Mouse (Mus musculus) forebrain, embryonic 13.5 days (tissue): ENCODE measurements around the gene Zfp568. TPM values are rescaled to one million over a fixed set of nuclear protein-coding genes. Genes with fewer than 3 reads are reported as not detected.

Experiments
- ATAC-seq: fragments of 200-750 bp; cut with Nextera tagmentation; 2 replicates; pipeline ENCODE4 v1.8.0; 2017
- H3K27ac ChIP-seq: fragments of 300-500 bp; sonication (generic); 2 replicates; pipeline ENCODE4 v1.5.1; 2015; ENCODE audit warnings: inconsistent platforms, mild to moderate bottlenecking, moderate library complexity
- H3K27me3 ChIP-seq: fragments of 300-500 bp; sonication (generic); 2 replicates; pipeline ENCODE4 v1.6.1; 2015; ENCODE audit warnings: mild to moderate bottlenecking, inconsistent platforms
- H3K36me3 ChIP-seq: fragments of 300-500 bp; sonication (generic); 2 replicates; pipeline ENCODE4 v1.6.1; 2015; ENCODE audit warnings: mild to moderate bottlenecking, inconsistent platforms; ENCODE audit not compliant: poor library complexity, severe bottlenecking
- H3K4me1 ChIP-seq: fragments of 300-500 bp; sonication (generic); 2 replicates; pipeline ENCODE4 v1.6.1; 2015; ENCODE audit warnings: inconsistent platforms
- H3K4me2 ChIP-seq: fragments of 300-500 bp; sonication (generic); 2 replicates; pipeline ENCODE4 v1.6.1; 2015; ENCODE audit warnings: inconsistent platforms, mild to moderate bottlenecking, moderate library complexity
- H3K4me3 ChIP-seq: fragments of 300-500 bp; sonication (generic); 2 replicates; pipeline ENCODE4 v1.5.1; 2015; ENCODE audit warnings: mild to moderate bottlenecking, inconsistent platforms
- H3K9ac ChIP-seq: fragments of 300-500 bp; sonication (generic); 2 replicates; pipeline ENCODE4 v1.6.1; 2015; ENCODE audit warnings: mild to moderate bottlenecking, inconsistent platforms
- H3K9me3 ChIP-seq: fragments of 300-500 bp; sonication (generic); replicated peaks from 2 replicates; pipeline ENCODE4 v1.6.1; 2016; ENCODE audit warnings: inconsistent platforms
- WGBS: fragments of 180-500 bp; shearing (Covaris S2); methylation state at CpG from one replicate; pipeline ENCODE4 v1.1.7; 2015; 5-methylcytosine and 5-hydroxymethylcytosine counted together
- polyA plus RNA-seq: library from polyadenylated mRNA; unstranded; fragments of >200 nt; fragmentation: Nextera tagmentation; extraction: Ambion mirVana; gene quantifications from 2 replicates; pipeline ENCODE4 v1.2.1, GENCODE M21; 2015

The Zfp568 gene
- polyA plus RNA-seq, 1 experiment from 2014 or later = 5.7 TPM

DNA sequence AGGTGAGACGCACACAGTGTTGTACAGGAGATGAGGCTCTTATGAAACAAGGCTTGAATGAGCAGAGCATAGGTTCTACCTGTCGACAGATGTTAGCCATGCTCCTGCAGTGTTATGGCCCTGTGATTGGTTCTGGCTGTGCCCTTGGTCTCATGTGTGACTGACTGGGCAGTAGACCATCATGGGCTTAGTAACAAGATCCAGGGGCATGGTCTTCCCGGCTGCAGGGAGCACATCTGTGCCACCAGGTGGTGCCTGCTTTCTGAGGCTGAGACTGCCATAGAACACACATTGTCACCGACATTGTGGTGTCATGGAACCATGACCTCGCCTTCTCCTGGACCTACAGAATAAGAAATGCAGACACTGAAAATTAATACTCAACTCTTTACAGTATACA is 41.6 kb downstream of the Zfp568 start:
- H3K9ac ChIP-seq = no peak overlapping the region
- WGBS = 81% methylated on average over 5 of the region's 5 CpGs
- no peaks in the 10 kb centered on the region for H3K27me3 ChIP-seq
- no peak overlapping the region for H3K27ac ChIP-seq
- ATAC-seq = no peak
- no peak overlapping the region for H3K4me2 ChIP-seq
- H3K9me3 ChIP-seq = no peaks in the 10 kb centered on the region
- no peaks in the 10 kb centered on the region for H3K4me1 ChIP-seq
- peaks cover 63% of the 10 kb centered on the region for H3K36me3 ChIP-seq
- no peak overlapping the region for H3K4me3 ChIP-seq

DNA sequence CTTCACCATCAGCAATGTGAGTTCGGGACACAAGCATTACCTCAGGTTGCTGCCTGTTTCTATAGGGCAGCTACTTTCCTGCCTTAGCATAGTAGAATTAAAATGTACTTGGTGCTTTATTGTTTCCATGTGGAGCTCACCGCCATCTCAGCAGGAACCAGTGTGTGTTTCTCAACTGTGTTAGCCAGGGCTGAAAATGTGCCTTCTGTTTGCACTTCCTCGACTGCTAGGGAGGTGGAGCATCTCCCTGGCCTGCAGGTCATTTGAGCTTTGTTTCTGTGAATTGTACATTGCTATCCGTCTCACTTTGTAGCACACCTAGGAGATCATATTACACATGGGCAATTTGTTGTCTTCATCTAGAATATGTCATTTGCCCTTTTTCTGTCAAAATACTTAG is 43.6 kb downstream of the Zfp568 start:
- ATAC-seq = no peak
- Histone ChIP-seq H3K27ac (no peak overlapping the region), H3K4me3 (no peak overlapping the region), H3K4me2 (no peak overlapping the region), H3K9me3 (no peaks in the 10 kb centered on the region), H3K27me3 (no peaks in the 10 kb centered on the region), H3K36me3 (peaks cover 50% of the 10 kb centered on the region), H3K4me1 (no peaks in the 10 kb centered on the region), H3K9ac (no peak overlapping the region)
- 75% methylated on average over 4 of the region's 4 CpGs for WGBS

DNA sequence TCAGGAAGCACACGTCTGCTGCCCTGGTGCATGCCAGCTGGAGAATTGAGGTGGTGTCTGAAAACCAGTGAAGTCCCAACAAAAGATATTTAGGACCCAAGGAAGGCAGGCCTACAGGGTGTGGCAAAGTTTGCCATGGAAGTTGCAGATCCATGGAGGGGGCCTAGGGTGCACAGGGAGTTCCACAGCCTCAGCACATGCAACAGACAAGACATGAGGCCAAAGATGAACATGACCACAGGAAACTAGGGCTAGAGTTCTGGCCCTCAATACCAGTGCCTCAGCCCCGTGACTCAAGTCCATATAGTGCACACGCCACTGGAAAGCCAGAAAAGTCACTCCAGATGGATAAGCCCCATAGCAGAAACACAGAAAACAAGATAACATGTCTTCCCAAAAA is 44.8 kb downstream of the Zfp568 start:
- no peak overlapping the region for H3K9ac ChIP-seq
- no peak overlapping the region for H3K4me3 ChIP-seq
- no peaks in the 10 kb centered on the region for H3K4me1 ChIP-seq
- H3K27ac ChIP-seq = no peak overlapping the region
- ATAC-seq = no peak
- WGBS = 83% methylated on average over 3 of the region's 3 CpGs
- no peak overlapping the region for H3K4me2 ChIP-seq
- H3K27me3 ChIP-seq = no peaks in the 10 kb centered on the region
- H3K36me3 ChIP-seq = peaks cover 37% of the 10 kb centered on the region
- H3K9me3 ChIP-seq = no peaks in the 10 kb centered on the region

DNA sequence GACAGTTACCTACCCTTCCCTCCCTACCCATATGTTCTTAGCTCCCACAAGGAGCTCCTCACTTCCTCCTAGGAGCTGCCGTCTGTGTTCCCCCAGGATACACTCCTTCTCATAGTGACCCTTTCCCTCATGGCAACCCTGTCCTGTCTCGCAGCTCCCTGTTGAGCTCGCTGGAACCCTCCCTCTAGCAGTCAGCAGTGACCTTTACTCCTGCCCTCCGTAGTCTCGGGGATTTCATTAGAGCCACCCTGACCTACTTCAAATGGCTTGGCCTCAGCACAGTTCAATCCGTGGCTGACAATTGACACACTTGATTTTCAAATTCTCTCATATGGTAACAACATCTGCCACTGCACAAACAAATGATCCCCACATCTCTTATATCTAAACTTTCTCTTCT is 46.9 kb downstream of the Zfp568 start:
- H3K4me2 ChIP-seq = no peak overlapping the region
- peaks cover 18% of the 10 kb centered on the region for H3K36me3 ChIP-seq
- H3K9me3 ChIP-seq = no peaks in the 10 kb centered on the region
- 52% methylated on average over 6 of the region's 6 CpGs for WGBS
- no peaks in the 10 kb centered on the region for H3K27me3 ChIP-seq
- no peaks in the 10 kb centered on the region for H3K4me1 ChIP-seq
- no peak for ATAC-seq
- no peak overlapping the region for H3K9ac ChIP-seq
- H3K27ac ChIP-seq = no peak overlapping the region
- no peak overlapping the region for H3K4me3 ChIP-seq

DNA sequence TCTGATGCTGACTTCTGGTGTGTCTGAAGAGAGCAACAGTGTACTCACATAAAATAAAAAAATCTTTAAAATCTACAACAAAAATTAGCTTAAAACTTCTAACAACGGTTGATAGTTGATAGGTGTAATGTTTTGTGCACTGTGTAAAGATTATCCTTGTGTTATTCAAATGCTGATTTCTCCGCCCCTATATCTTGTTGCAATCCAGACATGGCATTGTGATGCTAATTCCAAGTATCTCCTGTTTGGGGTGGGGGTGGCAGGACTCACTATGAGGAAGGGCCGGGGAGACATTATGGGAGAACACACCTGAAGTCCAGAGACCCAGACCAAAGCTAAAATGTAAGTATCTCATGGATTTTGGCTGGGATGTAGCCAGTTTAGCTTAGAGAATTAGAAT is 47.6 kb downstream of the Zfp568 start:
- ATAC-seq = no peak
- Histone ChIP-seq H3K4me2 (no peak overlapping the region), H3K4me1 (no peaks in the 10 kb centered on the region), H3K27ac (no peak overlapping the region), H3K27me3 (no peaks in the 10 kb centered on the region), H3K36me3 (peaks cover 15% of the 10 kb centered on the region), H3K9ac (no peak overlapping the region), H3K4me3 (no peak overlapping the region), H3K9me3 (no peaks in the 10 kb centered on the region)
- WGBS = 72% methylated on average over 3 of the region's 3 CpGs

DNA sequence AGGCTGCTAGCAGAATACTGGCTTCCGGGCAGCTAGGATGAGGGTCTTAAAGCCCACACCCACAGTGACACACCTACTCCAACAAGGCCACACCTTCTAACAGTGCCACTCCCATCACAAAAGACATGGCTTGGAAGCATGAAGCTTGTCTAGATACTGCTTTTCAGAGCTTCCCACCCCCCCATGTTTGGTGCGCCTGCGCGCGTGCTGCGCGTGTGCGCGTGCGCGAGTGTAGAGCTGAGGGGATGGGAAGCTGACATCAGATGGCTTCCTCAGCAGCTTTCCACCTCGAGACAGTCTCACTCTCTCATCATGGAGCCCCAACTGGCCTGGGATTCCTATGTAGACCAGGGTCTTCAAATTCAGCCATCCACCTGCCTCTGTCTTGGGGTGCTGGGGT is 50.6 kb downstream of the Zfp568 start:
- Histone ChIP-seq H3K27ac (no peak overlapping the region), H3K36me3 (peaks cover 30% of the 10 kb centered on the region), H3K9me3 (no peaks in the 10 kb centered on the region), H3K9ac (no peak overlapping the region), H3K27me3 (no peaks in the 10 kb centered on the region), H3K4me2 (no peak overlapping the region), H3K4me1 (no peaks in the 10 kb centered on the region), H3K4me3 (no peak overlapping the region)
- 94% methylated on average over 12 of the region's 12 CpGs for WGBS
- no peak for ATAC-seq

DNA sequence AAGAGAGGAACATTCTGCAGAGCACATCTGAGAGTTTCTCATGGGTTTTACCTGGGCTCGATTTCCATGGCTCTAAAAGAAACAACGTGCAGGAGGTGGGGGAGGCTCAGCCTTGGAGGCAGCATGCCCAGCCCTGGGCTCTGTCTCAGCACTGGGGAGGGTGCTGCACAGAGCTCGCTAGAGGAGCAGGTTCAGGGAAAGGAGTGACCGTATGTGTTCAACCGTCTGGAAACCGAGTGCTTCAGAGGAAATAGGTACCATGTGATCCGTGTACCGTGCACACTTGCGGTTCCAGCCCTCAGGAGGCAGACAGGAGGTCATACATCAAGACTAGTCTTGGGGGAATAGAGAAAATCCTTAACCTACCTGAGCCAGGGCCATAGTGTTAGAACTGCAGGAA is 60.6 kb downstream of the Zfp568 start:
- Histone ChIP-seq H3K4me3 (no peak overlapping the region), H3K9me3 (no peaks in the 10 kb centered on the region), H3K4me1 (no peaks in the 10 kb centered on the region), H3K4me2 (no peak overlapping the region), H3K9ac (no peak overlapping the region), H3K27ac (no peak overlapping the region), H3K36me3 (peaks cover 9% of the 10 kb centered on the region; the same call in 1 of the 2 replicates), H3K27me3 (no peaks in the 10 kb centered on the region)
- no peak for ATAC-seq
- WGBS = 65% methylated on average over 9 of the region's 9 CpGs

DNA sequence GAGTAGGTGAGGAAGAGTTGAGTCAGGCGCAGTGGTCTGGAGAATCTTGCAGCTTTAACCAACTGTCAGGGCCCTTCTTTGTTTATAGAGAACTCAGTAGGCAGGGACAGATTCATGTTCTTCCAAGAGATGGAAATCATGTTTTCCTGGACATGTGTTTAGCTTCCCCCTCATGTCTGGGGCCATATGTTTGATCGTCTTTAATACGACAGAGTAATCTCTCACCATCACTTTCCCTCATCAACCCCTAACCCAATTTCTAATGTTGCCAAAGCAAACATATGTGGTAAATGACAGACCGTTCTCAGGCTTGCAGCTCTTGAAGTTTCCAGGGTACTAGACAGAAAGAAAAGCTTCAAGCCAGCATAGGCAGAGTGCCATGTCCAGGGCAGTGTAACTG is 64.4 kb downstream of the Zfp568 start:
- Histone ChIP-seq H3K4me2 (no peak overlapping the region), H3K9me3 (no peaks in the 10 kb centered on the region), H3K36me3 (0 out of 2 replicates have a peak, but pooled peaks cover 5% of the 10 kb centered on the region), H3K27ac (no peak overlapping the region), H3K27me3 (no peaks in the 10 kb centered on the region), H3K4me3 (no peak overlapping the region), H3K9ac (no peak overlapping the region), H3K4me1 (peaks cover 13% of the 10 kb centered on the region)
- WGBS = 86% methylated on average over 4 of the region's 4 CpGs
- no peak for ATAC-seq

DNA sequence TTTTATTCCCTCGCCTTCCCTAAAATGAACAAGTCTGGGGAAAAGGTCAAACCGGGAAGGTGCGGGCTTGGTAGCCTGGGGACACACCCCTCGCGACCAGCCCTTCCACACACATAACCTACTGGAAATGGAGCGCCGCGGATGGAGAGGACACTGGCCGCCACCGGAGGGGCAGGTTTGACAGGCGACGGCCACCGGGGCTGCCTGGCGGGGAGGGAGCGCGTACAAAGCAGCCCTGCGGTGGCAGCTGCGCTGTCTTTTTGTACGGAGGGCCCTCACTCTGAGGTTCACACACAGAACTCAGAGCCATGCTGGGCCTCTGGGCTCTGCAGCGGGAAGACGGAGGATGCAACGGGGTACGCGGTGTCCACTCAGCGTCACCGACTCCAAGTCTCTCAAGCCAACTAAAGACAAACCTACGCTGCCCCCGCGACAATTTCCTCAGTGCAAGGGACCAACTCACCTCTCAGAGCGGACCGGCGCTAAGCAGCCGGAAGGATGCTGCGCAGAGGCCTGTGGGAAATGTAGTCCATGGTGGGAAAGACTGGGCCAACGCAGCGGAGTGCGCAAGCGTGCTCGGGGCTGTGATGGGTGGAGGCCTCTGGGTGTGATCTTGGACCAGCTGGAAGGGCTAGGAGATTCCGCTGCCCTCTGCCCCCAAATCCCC is 67.3 kb downstream of the Zfp568 start, which contains the start of gene Zfp14:
Gene Zfp14 (minus strand): TSS at position 499 of the 667 bp plus-strand sequence.
- H3K4me3 ChIP-seq = peak within 1 kb of the TSS; percentile 81
- under 1% methylated on average over 40 of the region's 40 CpGs for WGBS
- peak within 1 kb of the TSS; percentile 69 for H3K4me2 ChIP-seq
- H3K27ac ChIP-seq = peak within 1 kb of the TSS; percentile 88
- H3K27me3 ChIP-seq = no peaks in the 10 kb centered on the region
- H3K9ac ChIP-seq = peak within 1 kb of the TSS; percentile 84
- ATAC-seq = peak; percentile 100
- no peaks in the 10 kb centered on the region for H3K9me3 ChIP-seq
- H3K36me3 ChIP-seq = peaks cover 14% of the 10 kb centered on the region
- H3K4me1 ChIP-seq = peaks cover 13% of the 10 kb centered on the region

DNA sequence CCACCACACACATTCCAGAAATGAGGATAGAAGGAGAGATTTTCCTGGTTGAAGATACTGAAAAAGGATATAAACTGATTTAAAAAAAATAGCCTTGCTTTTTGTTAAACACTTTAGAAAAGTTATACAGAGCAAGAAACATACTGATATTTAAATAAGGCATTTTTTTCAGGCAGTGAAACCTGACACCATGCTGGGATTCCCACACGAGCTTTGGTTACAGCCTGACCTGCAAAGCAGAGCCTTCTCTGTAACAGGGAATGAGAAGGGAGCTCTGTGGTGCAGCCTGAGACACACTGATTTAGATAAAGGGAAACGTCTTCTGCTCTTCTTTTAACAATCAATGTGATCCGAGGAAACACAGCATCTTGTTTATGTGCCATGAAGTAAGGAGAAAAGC is 69.8 kb downstream of the Zfp568 start:
- WGBS = 12% methylated on average over 3 of the region's 3 CpGs
- Histone ChIP-seq H3K9me3 (no peaks in the 10 kb centered on the region), H3K27me3 (no peaks in the 10 kb centered on the region), H3K4me1 (peaks cover 13% of the 10 kb centered on the region), H3K27ac (peak overlapping the region; percentile 35; the same call in 1 of the 2 replicates), H3K36me3 (peaks cover 36% of the 10 kb centered on the region), H3K4me2 (no peak overlapping the region), H3K4me3 (no peak overlapping the region), H3K9ac (no peak overlapping the region)
- no peak for ATAC-seq

DNA sequence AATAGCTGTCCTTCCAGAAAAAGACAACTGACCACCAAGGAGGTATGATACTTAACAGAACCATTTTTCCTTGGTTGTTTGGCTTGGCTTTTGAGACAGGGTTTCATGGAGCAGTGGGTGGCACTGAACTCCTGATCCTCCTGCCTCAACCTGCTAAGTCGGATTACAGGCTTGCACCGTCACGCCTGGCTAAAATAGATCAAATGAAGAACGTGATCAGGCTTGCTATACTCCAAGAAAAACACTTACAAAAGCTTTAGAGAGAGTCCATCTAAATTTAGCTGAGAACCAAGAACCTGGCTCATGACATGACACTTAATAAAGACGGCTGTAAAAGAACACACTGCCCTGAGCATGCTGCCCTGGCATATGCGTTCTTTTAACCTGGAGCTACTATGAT is 76.6 kb downstream of the Zfp568 start:
- no peak overlapping the region for H3K4me3 ChIP-seq
- H3K9me3 ChIP-seq = no peaks in the 10 kb centered on the region
- no peak overlapping the region for H3K27ac ChIP-seq
- H3K36me3 ChIP-seq = peaks cover 88% of the 10 kb centered on the region
- H3K4me2 ChIP-seq = no peak overlapping the region
- ATAC-seq = no peak
- no peaks in the 10 kb centered on the region for H3K4me1 ChIP-seq
- 87% methylated on average over 6 of the region's 6 CpGs for WGBS
- no peaks in the 10 kb centered on the region for H3K27me3 ChIP-seq
- H3K9ac ChIP-seq = no peak overlapping the region

DNA sequence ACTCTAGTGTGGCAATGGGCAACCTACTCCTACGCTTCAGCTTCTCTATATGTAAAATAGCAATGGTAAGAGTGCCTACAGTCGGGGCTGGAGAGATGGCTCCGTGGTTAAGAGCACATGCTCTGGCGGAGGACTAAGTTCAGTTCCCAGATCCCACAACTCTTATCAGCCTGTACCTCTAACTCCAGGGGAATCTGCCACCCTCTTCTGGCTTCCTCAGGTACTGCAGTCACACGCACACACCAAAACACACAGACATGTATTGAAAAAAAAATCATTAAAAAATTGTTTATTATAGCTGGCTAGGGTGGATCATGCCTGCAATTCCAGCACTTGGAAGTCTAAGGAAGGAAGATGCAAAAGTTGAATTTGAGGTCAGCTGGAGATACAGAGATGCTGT is 78.7 kb downstream of the Zfp568 start:
- H3K9me3 ChIP-seq = no peaks in the 10 kb centered on the region
- no peak overlapping the region for H3K9ac ChIP-seq
- no peaks in the 10 kb centered on the region for H3K27me3 ChIP-seq
- H3K4me1 ChIP-seq = no peaks in the 10 kb centered on the region
- no peak overlapping the region for H3K27ac ChIP-seq
- peaks cover 82% of the 10 kb centered on the region for H3K36me3 ChIP-seq
- H3K4me2 ChIP-seq = no peak overlapping the region
- no peak for ATAC-seq
- WGBS = 85% methylated on average over 5 of the region's 5 CpGs
- H3K4me3 ChIP-seq = no peak overlapping the region

DNA sequence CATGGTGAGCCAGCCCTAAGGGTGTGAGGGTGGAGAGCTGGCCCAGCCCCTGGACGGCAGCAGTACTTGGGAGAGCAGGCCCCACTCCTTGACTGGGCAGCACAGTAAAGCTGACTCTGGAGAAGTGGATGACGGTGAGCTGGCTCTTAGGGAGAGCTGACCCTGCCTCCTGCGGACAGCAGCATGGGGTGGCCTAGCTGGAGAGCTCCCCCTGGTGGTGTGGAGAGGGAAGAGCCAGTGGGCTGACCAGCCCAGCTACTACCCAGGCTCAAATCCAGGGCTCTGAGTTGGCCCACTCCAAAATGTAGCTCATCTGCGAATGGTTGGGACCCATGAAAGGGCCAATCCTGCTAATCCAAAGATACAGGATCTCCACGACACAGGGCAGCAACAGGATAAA is 80.9 kb downstream of the Zfp568 start:
- WGBS = 89% methylated on average over 5 of the region's 5 CpGs
- Histone ChIP-seq H3K27me3 (no peaks in the 10 kb centered on the region), H3K4me2 (no peak overlapping the region), H3K9ac (0 out of 2 replicates have a peak overlapping the region, but pooled peaks have one; percentile 2), H3K9me3 (no peaks in the 10 kb centered on the region), H3K36me3 (peaks cover 78% of the 10 kb centered on the region), H3K4me1 (no peaks in the 10 kb centered on the region), H3K4me3 (no peak overlapping the region), H3K27ac (no peak overlapping the region)
- no peak for ATAC-seq
